Mouse (Mus musculus): ENCODE results near the gene Znrf1. TPM values are rescaled to one million over a fixed set of nuclear protein-coding genes. Genes with fewer than 3 reads are reported as not detected.
A peak's percentile ranks its signal among the peaks of the same experiment; 100 is the strongest.

The Znrf1 gene
- polyA plus RNA-seq, 1 experiment: 43.8 TPM

DNA sequence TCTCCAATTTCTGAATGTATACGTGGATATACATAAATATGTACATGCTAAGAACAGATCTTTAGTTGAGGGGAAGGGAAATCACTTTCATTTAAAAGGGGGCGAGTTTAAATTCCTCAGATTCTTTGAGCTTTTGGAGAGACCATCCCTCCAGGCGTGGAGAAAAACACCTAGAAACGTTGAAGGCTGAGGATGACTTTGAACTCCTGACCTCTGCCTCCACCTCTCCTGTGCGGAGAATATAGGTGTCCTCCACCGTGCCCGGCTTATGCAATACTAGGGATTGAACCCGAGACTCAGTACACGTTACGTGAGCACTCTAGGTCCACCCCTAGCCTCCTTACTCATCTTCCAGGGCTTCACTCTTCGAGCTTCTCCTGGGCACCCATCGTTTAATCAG is 4.7 kb upstream of the Znrf1 start:
- Histone ChIP-seq H3K4me1 (ENCODE audit: control insufficient read depth, insufficient read depth, low read length) (no peaks in the 10 kb centered on the region), H3K4me3 (ENCODE audit: insufficient read depth, low read length) (no peak overlapping the region), H3K27ac (ENCODE audit: insufficient read depth, low read length) (no peak overlapping the region)
- no peak for TF ChIP-seq POLR2A (IDR thresholded peaks at IDR 0.05; ENCODE audit: low read depth, low read length)
- no peak for TF ChIP-seq CTCF (IDR thresholded peaks at IDR 0.05; ENCODE audit: borderline replicate concordance, insufficient read depth, low read length)

DNA sequence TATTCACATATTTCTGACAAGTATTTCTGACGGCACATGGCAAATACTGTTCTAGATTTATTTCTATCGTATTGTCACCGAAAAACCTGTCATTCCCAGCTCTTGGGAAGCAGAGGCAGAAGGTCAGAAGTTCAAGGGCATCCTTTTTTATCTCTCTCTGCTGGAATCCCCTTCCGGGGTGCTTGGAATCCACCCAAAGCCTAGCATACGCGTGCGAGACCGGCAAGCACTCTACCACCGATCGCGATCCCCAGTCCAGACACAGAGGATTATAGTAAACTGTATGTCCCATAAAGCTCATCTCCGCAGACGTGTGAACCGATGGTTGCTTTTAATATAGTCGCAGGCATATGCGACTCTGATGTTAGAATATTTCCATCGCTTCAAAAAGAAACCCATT is 4.3 kb upstream of the Znrf1 start:
- TF ChIP-seq POLR2A (IDR thresholded peaks at IDR 0.05; ENCODE audit: low read depth, low read length) (no peak), CTCF (IDR thresholded peaks at IDR 0.05; ENCODE audit: borderline replicate concordance, insufficient read depth, low read length) (no peak)
- no peak overlapping the region for H3K4me3 ChIP-seq (ENCODE audit: insufficient read depth, low read length)
- H3K4me1 ChIP-seq (ENCODE audit: control insufficient read depth, insufficient read depth, low read length): no peaks in the 10 kb centered on the region
- no peak overlapping the region for H3K27ac ChIP-seq (ENCODE audit: insufficient read depth, low read length)

DNA sequence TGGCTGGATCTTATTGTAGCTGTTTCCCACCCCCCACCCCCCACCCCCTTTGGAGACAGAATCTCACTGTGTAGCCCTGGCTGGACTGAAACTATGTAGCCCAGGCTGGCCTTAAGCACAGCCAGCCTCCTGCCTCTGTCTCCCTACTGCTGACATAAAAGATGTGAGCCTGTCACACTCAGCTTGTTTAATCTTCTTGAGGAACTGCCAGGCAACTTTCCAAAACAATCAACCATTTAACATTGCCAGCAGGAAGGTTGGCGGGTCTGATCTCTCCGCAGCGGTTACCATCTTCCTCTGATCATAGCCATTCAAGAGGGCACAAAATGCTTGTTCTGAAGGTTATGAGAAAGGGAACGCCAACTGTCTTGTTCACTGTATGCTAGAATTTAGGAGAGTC is 2.4 kb upstream of the Znrf1 start:
- Histone ChIP-seq H3K27ac (ENCODE audit: insufficient read depth, low read length) (no peak overlapping the region), H3K4me3 (ENCODE audit: insufficient read depth, low read length) (no peak overlapping the region)

DNA sequence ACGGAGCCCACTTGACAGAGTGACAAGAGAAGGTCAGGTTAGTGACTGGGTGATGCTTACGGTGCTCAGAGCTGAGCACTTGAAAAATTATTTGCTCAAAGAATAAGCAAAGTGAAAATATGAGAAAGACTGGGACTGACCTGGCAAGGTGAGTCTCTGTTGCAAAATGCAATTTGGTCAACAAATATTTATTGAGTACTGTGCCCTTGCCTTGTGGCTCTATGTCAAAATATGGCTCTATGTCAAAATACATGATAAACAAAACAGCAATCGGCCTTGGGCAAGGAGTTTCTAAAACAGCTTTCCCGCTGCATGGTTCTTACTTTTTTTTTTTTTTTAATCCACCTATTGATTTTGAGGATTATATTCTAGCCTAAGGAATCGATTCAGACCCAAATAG is 406 bp upstream of the Znrf1 start:
- H3K27ac ChIP-seq (ENCODE audit: insufficient read depth, low read length): no peak overlapping the region
- H3K4me3 ChIP-seq (ENCODE audit: insufficient read depth, low read length): no peak overlapping the region
- TF ChIP-seq POLR2A (IDR thresholded peaks at IDR 0.05; ENCODE audit: low read depth, low read length) (no peak), CTCF (IDR thresholded peaks at IDR 0.05; ENCODE audit: borderline replicate concordance, insufficient read depth, low read length) (no peak)
- peaks cover 7% of the 10 kb centered on the region for H3K4me1 ChIP-seq (ENCODE audit: control insufficient read depth, insufficient read depth, low read length)

More for the DNA sequence above, 2.4 kb upstream of the Znrf1 start:
- H3K4me1 ChIP-seq (ENCODE audit: control insufficient read depth, insufficient read depth, low read length): no peaks in the 10 kb centered on the region
- TF ChIP-seq CTCF (IDR thresholded peaks at IDR 0.05; ENCODE audit: borderline replicate concordance, insufficient read depth, low read length): no peak
- no peak for TF ChIP-seq POLR2A (IDR thresholded peaks at IDR 0.05; ENCODE audit: low read depth, low read length)

DNA sequence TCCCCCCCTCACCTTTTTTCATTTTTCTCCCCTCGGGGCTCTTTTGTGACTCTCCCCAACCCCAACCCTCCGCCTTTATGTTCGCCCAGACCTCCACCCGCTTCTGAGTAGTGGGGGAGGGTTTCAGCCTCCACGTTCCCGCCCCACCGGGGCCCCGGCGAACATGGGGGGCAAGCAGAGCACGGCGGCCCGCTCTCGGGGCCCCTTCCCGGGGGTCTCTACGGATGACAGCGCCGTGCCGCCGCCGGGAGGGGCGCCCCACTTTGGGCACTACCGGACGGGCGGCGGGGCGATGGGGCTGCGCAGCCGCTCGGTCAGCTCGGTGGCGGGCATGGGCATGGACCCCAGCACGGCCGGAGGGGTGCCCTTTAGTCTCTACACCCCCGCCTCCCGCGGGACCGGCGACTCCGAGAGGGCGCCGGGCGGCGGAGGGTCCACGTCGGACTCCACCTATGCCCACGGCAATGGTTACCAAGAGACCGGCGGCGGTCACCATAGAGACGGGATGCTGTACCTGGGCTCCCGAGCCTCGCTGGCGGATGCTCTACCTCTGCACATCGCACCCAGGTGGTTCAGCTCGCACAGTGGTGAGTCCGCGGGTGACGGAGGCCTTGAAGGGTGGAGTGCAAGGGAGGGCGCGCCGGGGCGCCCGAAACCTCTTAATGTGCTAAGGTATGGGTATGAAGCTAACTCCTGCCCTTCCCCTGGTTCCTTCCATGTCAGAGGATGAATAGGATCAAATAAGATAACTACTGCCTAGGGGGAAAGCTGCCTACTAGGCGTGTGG is 1.3 kb downstream of the Znrf1 start:
- H3K4me3 ChIP-seq (ENCODE audit: insufficient read depth, low read length): peak overlapping the region; percentile 96
- peak overlapping the region; percentile 71; the same call in 1 of the 2 replicates for H3K27ac ChIP-seq (ENCODE audit: insufficient read depth, low read length)
- TF ChIP-seq CTCF (IDR thresholded peaks at IDR 0.05; ENCODE audit: borderline replicate concordance, insufficient read depth, low read length) (no peak), POLR2A (IDR thresholded peaks at IDR 0.05; ENCODE audit: low read depth, low read length) (no peak)

DNA sequence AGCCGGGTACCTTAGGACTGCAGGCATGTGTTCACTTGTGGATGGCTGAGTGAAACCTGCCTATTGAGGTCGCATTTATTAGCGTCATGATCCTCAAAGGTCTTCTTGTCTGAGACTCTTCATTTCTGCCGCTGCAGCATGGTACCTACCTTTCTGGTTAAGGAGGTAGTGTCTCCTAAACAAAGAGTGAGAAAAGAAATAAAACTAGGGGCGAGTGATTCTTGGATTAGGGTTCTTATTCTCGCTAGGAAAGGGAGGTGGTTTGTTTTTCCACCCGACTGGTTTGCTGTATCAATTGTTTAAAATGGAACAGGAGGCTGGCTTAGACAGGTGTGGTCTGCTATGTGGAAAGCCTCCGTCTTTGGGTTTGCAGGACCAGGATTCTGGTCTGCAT is 1.9 kb downstream of the Znrf1 start:
- TF ChIP-seq CTCF (IDR thresholded peaks at IDR 0.05; ENCODE audit: borderline replicate concordance, insufficient read depth, low read length): no peak
- no peak for TF ChIP-seq POLR2A (IDR thresholded peaks at IDR 0.05; ENCODE audit: low read depth, low read length)
- Histone ChIP-seq H3K27ac (ENCODE audit: insufficient read depth, low read length) (no peak overlapping the region), H3K4me1 (ENCODE audit: control insufficient read depth, insufficient read depth, low read length) (peaks cover 7% of the 10 kb centered on the region), H3K4me3 (ENCODE audit: insufficient read depth, low read length) (peak overlapping the region; percentile 96)

More for the DNA sequence above, 1.3 kb downstream of the Znrf1 start:
- peaks cover 7% of the 10 kb centered on the region for H3K4me1 ChIP-seq (ENCODE audit: control insufficient read depth, insufficient read depth, low read length)

DNA sequence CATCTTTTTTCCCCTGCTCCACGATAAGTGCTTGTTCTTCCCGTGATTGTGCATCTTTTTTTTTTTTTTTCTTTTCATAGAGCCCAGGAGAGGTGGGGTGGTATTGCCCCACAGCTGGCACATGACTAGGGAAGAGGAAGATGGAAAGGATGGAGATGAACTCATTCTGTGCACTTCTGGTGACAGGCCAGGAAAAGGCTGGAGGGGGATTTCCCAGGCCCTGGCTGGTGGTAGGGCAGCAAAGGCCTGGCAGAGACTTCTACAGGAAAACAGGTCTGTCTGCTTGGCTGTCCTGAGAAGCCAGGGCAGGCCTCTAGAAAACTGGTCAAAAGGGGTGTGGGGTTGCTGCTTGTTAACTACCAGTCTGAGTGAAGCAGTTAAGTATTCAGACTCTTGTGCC is 2.3 kb downstream of the Znrf1 start:
- Histone ChIP-seq H3K4me1 (ENCODE audit: control insufficient read depth, insufficient read depth, low read length) (peaks cover 7% of the 10 kb centered on the region), H3K4me3 (ENCODE audit: insufficient read depth, low read length) (peak overlapping the region; percentile 96), H3K27ac (ENCODE audit: insufficient read depth, low read length) (no peak overlapping the region)
- TF ChIP-seq CTCF (IDR thresholded peaks at IDR 0.05; ENCODE audit: borderline replicate concordance, insufficient read depth, low read length) (no peak), POLR2A (IDR thresholded peaks at IDR 0.05; ENCODE audit: low read depth, low read length) (no peak)

DNA sequence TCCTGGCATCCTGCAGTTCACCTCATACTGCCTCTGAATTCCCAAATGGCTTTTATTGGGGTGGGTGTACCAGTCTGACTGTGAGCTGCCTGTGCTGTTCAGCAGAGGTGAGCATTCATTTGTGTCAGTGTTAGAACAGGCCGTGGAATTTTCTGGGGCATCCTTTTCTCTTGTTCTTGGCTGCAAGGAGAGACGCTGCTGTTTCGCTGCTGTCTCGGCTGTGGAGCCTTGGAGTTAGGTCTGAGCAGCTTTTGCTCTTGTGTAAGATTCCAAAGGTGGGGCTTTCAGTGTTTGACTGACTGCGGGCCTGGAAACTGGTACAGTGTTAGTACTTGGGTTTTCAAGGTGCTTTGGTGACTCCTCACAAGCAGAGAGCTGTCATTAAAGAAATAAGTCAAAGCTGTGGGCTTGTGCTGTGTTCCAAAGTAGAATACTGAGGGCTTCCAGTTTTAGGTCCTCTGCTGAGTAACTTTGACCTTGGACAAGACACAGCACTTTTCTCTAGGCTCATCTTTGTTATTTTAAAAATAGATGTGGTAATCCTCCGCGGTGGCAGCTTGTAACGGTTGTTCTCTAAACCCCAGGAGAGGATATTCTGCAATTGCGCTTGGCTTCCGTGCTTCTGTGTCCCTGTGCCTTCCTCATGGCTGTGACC is 3.7 kb downstream of the Znrf1 start:
- Histone ChIP-seq H3K4me1 (ENCODE audit: control insufficient read depth, insufficient read depth, low read length) (peaks cover 7% of the 10 kb centered on the region), H3K27ac (ENCODE audit: insufficient read depth, low read length) (no peak overlapping the region), H3K4me3 (ENCODE audit: insufficient read depth, low read length) (0 out of 2 replicates have a peak overlapping the region, but pooled peaks have one; percentile 15)
- no peak for TF ChIP-seq CTCF (IDR thresholded peaks at IDR 0.05; ENCODE audit: borderline replicate concordance, insufficient read depth, low read length)
- no peak for TF ChIP-seq POLR2A (IDR thresholded peaks at IDR 0.05; ENCODE audit: low read depth, low read length)

DNA sequence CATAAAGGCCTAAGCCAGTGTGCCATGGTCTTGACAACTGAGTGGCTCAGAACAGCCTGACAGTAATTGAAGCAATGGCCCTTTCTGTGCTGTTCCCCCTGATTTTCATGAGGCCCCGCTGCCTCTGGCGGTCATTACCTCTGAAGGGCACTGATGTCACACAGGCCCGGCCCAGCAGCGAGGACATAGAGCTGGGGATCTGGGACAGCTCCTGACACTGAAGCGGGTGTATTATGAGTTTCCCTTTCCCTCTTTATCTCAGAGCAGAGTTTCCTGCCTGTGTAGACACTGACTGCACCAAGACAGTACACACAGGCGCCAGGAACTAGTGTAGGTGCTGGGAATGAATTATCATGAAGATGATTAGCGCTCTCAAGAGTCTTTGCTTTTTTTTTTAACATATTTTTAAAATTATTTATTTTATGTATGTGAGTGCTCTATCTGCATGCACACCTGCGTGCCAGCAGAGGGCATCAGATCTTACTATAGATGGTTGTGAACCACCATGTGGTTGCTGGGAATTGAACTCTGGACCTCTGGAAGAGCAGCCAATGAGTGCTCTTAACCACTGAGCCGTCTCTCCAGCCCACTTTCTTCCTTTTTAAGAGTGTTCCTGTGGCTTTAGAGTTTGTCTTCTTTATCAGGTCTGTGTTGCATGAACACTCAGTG is 7.9 kb downstream of the Znrf1 start:
- peaks cover 21% of the 10 kb centered on the region for H3K4me1 ChIP-seq (ENCODE audit: control insufficient read depth, insufficient read depth, low read length)
- H3K4me3 ChIP-seq (ENCODE audit: insufficient read depth, low read length): no peak overlapping the region
- TF ChIP-seq CTCF (IDR thresholded peaks at IDR 0.05; ENCODE audit: borderline replicate concordance, insufficient read depth, low read length) (no peak), POLR2A (IDR thresholded peaks at IDR 0.05; ENCODE audit: low read depth, low read length) (no peak)
- no peak overlapping the region for H3K27ac ChIP-seq (ENCODE audit: insufficient read depth, low read length)

Data from embryonic fibroblast, embryonic 13.5 days (primary cell).